Mouse (Mus musculus): ENCODE data around the gene Zdhhc21. TPM values are rescaled to one million over a fixed set of nuclear protein-coding genes. Genes with fewer than 3 reads are reported as not detected.
A peak's percentile ranks its signal among the peaks of the same experiment; 100 is the strongest.

The Zdhhc21 gene
- polyA plus RNA-seq (2015; fragmentation: Nextera tagmentation; extraction: Ambion mirVana), result 13.5 and 13.8 TPM in 2 replicates

DNA sequence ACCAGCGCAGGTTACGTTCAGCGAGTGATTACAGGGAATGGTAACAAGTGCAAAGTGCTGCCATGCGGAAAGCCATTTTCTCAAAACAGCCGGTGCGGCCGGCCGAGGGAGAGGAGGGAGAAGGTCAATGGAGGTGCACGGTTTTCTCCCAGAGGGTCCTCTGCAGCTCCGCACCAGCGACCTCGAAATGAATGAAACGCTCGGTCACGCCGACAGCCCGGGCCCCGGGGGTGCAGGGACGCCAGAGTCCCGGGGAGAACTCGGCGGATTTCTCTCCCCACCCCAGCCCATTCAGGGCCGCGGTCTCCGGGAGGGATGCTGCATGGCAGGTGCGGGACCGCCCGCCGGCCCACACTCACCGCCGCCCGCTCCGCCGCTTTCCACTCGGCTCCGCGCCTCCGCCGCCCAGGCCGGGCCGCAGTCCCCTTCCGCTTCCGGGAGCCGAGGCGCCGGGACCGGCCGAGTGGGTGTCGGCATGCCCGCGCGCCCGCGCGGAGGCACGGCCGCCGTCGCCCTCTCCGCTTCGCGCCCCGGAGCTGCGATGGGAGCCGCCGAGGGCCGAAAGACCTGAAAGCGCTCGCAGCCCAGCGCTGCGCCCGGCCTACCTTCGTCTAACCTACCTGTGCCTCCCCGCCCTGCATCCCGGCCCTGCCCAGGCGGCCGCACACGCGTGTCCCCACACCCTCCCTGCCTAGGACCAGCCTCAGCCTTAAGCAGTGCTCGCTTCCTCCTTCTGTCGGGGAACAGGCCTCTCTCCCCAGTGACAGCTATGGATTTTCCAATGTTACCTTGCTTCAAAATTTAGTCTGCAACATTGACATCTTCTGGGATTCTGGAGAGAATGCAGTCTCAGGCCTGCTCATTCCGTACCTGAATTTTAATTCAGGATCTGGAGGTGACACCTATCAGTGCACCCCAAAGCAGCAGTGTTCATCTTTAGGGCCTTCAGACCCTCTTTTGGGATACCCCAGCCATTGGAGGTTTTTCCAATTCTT lies at the start of gene Zdhhc21:
Zdhhc21 (minus strand) TSS at position 828 of the 995 bp plus-strand sequence.
- ATAC-seq (ENCODE audit: low FRiP score, low read depth), result peak; percentile 85
- Histone ChIP-seq H3K4me3 (peak within 1 kb of the TSS; percentile 82), H3K36me3 (no peaks in the 10 kb centered on the region), H3K9me3 (no peaks in the 10 kb centered on the region), H3K9ac (peak within 1 kb of the TSS; percentile 90), H3K4me2 (replicated peaks) (peak within 1 kb of the TSS; percentile 76), H3K4me1 (peaks cover 17% of the 10 kb centered on the region), H3K27ac (peak within 1 kb of the TSS; percentile 76), H3K27me3 (no peaks in the 10 kb centered on the region)
- under 1% methylated on average over 65 of the region's 82 CpGs for WGBS

DNA sequence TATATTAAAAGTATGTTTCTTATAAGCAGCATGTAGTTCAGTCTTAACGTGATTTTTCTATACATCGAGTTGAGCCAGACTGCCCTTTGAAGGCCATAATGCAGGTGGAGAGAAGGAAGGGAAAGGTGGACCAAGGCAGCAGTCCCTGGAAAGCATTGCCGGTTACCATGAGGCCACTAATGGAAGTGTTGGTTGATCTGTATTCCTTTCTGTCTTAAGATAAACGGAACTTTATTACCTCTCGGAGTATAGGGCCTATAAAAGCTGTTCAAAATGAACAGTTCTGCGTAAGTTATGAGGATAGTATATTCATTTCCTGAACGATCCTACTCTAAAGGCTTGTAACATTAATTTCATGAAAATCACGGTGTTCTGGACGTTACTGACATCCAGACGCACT lies 35.5 kb upstream of the Zdhhc21 start:
- ATAC-seq (ENCODE audit: low FRiP score, low read depth), result no peak
- no peaks in the 10 kb centered on the region for H3K27me3 ChIP-seq
- H3K9ac ChIP-seq, result no peak overlapping the region
- H3K4me3 ChIP-seq, result no peak overlapping the region
- 47% methylated on average over 10 of the region's 10 CpGs for WGBS
- 0 out of 2 replicates have a peak overlapping the region, but pooled peaks have one; percentile 15 for H3K27ac ChIP-seq
- H3K4me1 ChIP-seq, result peaks cover 36% of the 10 kb centered on the region
- H3K9me3 ChIP-seq, result no peaks in the 10 kb centered on the region
- H3K36me3 ChIP-seq, result no peaks in the 10 kb centered on the region
- H3K4me2 ChIP-seq (replicated peaks), result no peak overlapping the region

DNA sequence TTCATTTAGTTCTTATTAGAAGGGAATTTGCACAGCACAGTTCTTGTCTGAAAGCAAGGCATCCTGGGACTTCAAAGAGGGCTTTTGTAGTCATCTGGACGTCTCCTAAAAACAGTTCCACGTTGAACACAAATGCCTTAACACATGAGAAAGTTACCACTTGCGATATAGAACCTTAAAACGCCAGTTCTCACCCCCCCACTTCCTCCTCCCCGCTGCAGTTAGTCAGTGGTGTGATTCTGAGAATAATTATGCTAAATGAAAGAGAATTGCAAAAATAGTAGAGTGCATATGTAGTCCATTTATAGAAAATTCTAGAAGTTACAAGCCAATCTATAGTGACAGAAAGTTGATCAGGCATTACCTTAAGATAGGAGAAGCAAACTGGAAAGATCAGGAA lies 32.5 kb upstream of the Zdhhc21 start:
- H3K9me3 ChIP-seq, result no peaks in the 10 kb centered on the region
- H3K4me3 ChIP-seq, result no peak overlapping the region
- WGBS, result 29% methylated on average over 5 of the region's 5 CpGs
- no peak for ATAC-seq (ENCODE audit: low FRiP score, low read depth)
- no peaks in the 10 kb centered on the region for H3K36me3 ChIP-seq
- H3K27ac ChIP-seq, result peak overlapping the region; percentile 94
- no peak overlapping the region for H3K9ac ChIP-seq
- H3K4me1 ChIP-seq, result peaks cover 44% of the 10 kb centered on the region
- no peaks in the 10 kb centered on the region for H3K27me3 ChIP-seq
- H3K4me2 ChIP-seq (replicated peaks), result 0 out of 2 replicates have a peak overlapping the region, but pooled peaks have one; percentile 12

DNA sequence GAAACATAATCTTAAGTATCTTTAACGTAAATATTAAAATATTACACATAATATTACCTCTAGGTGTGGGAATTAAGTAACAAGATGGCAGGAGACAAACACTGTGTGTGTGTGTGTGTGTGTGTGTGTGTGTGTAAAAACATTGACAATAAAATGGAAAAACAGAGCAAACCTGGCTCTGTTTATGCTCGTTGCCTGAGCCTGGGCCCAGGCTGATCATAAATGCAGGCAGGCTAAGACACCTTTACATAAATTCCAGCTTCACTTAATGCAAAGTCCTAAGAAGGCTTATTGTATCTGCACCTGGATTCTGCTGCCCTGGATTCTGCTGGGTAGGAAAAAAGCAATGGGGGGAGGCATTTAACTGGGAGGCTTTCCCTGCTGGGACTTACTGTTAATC lies 31.8 kb upstream of the Zdhhc21 start:
- H3K27ac ChIP-seq, result peak overlapping the region; percentile 94
- 0 out of 2 replicates have a peak overlapping the region, but pooled peaks have one; percentile 12 for H3K4me2 ChIP-seq (replicated peaks)

DNA sequence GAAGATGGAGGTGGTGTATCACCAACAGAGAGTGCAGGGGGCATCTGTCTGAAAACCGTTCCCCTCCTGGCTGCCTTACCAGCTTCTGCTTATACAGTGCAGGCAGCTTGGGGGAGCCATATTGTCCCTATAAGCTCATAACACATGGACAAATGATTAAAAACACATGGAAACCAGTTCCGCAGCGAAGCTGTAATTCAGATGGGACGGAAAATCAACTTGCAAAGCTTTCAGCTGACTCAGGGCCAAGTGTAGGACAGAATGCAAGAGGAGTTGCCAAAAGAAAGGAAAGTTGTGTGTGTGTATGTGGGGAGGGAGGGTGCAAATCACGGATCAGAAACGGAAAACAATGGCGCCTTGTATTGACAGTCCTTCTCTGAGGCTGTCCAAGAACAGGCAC lies 31.3 kb upstream of the Zdhhc21 start:
- no peaks in the 10 kb centered on the region for H3K27me3 ChIP-seq
- H3K9me3 ChIP-seq, result no peaks in the 10 kb centered on the region
- peak; percentile 90 for ATAC-seq (ENCODE audit: low FRiP score, low read depth)
- H3K4me1 ChIP-seq, result peaks cover 44% of the 10 kb centered on the region
- H3K4me2 ChIP-seq (replicated peaks), result peak overlapping the region; percentile 44
- 12% methylated on average over 7 of the region's 7 CpGs for WGBS
- no peak overlapping the region for H3K4me3 ChIP-seq
- no peak overlapping the region for H3K9ac ChIP-seq
- no peaks in the 10 kb centered on the region for H3K36me3 ChIP-seq
- H3K27ac ChIP-seq, result peak overlapping the region; percentile 94

More for the DNA sequence above, 31.8 kb upstream of the Zdhhc21 start:
- H3K9ac ChIP-seq, result no peak overlapping the region
- ATAC-seq (ENCODE audit: low FRiP score, low read depth), result peak; percentile 64
- H3K27me3 ChIP-seq, result no peaks in the 10 kb centered on the region
- no peaks in the 10 kb centered on the region for H3K9me3 ChIP-seq
- 31% methylated on average over 2 of the region's 2 CpGs for WGBS
- H3K4me3 ChIP-seq, result no peak overlapping the region
- H3K36me3 ChIP-seq, result no peaks in the 10 kb centered on the region
- H3K4me1 ChIP-seq, result peaks cover 44% of the 10 kb centered on the region

DNA sequence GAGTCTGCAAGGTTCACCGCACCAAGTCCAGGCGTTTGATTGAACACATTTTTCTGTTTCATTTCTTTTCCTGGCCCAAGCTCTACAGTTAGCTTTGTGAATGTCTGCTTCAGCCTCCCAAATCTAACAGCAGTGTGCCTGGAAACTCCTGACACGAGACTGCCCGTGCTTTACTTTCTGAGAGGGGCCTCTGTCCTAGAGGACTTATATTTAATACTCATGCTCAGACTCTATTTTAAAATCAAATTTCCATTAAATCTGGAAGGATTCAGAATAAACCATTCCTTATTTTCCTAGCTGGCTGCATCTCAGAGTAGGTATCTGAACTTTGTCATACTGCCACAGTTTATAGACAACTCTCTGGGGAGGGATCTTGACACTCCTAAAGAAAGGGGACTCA lies 30.8 kb upstream of the Zdhhc21 start:
- H3K27me3 ChIP-seq, result no peaks in the 10 kb centered on the region
- H3K27ac ChIP-seq, result peak overlapping the region; percentile 94
- no peaks in the 10 kb centered on the region for H3K36me3 ChIP-seq
- WGBS, result 29% methylated on average over 4 of the region's 4 CpGs
- peaks cover 49% of the 10 kb centered on the region for H3K4me1 ChIP-seq
- no peaks in the 10 kb centered on the region for H3K9me3 ChIP-seq
- ATAC-seq (ENCODE audit: low FRiP score, low read depth), result peak; percentile 68
- peak overlapping the region; percentile 44 for H3K4me2 ChIP-seq (replicated peaks)
- H3K4me3 ChIP-seq, result no peak overlapping the region
- H3K9ac ChIP-seq, result no peak overlapping the region

DNA sequence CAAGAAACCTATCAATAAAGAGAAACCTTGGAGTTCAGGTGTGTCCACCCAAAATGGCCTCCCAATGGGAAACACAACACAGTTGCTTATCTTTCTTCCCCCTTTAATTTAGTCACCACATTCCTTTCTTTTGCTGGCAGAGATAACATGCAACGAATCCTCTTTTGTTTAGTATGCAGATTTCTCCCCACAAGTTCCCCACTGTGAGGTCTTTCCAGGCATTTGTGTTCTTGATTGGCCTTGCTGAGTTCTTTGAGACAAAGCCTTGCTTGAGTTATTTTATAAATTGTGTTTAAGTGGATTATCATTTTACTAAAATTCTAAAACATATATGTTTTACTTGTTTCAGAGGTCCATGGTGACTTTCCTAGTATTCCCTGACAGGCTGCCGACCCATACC lies 26.4 kb upstream of the Zdhhc21 start:
- WGBS, result 71% methylated on average over 2 of the region's 2 CpGs

DNA sequence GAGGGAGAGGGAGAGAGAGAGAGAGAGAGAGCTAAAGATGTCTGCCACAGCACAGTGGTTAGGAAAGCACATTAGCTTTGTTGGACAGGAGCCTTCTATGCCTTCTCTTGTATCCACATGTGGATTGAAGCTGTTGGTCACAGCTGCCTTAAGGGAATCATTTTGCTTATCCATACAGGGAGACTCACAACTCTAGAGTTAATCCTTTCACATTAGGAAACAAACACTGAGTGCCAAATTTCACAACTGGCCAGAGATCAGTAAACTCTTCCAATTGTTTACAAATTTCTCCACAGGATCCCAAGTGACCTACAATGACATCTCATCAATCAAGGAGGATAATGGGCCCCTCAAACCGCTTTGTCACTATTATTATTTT lies 25.8 kb upstream of the Zdhhc21 start:
- Histone ChIP-seq H3K27ac (no peak overlapping the region), H3K4me1 (peaks cover 44% of the 10 kb centered on the region), H3K9me3 (no peaks in the 10 kb centered on the region), H3K27me3 (no peaks in the 10 kb centered on the region), H3K4me3 (no peak overlapping the region), H3K36me3 (no peaks in the 10 kb centered on the region), H3K4me2 (replicated peaks) (no peak overlapping the region), H3K9ac (no peak overlapping the region)
- 44% methylated on average over 1 of the region's 1 CpGs for WGBS
- ATAC-seq (ENCODE audit: low FRiP score, low read depth), result no peak

More for the DNA sequence above, 26.4 kb upstream of the Zdhhc21 start:
- Histone ChIP-seq H3K4me2 (replicated peaks) (no peak overlapping the region), H3K4me3 (no peak overlapping the region), H3K4me1 (peaks cover 43% of the 10 kb centered on the region), H3K9ac (no peak overlapping the region), H3K9me3 (no peaks in the 10 kb centered on the region), H3K36me3 (no peaks in the 10 kb centered on the region), H3K27ac (no peak overlapping the region), H3K27me3 (no peaks in the 10 kb centered on the region)
- ATAC-seq (ENCODE audit: low FRiP score, low read depth), result no peak

DNA sequence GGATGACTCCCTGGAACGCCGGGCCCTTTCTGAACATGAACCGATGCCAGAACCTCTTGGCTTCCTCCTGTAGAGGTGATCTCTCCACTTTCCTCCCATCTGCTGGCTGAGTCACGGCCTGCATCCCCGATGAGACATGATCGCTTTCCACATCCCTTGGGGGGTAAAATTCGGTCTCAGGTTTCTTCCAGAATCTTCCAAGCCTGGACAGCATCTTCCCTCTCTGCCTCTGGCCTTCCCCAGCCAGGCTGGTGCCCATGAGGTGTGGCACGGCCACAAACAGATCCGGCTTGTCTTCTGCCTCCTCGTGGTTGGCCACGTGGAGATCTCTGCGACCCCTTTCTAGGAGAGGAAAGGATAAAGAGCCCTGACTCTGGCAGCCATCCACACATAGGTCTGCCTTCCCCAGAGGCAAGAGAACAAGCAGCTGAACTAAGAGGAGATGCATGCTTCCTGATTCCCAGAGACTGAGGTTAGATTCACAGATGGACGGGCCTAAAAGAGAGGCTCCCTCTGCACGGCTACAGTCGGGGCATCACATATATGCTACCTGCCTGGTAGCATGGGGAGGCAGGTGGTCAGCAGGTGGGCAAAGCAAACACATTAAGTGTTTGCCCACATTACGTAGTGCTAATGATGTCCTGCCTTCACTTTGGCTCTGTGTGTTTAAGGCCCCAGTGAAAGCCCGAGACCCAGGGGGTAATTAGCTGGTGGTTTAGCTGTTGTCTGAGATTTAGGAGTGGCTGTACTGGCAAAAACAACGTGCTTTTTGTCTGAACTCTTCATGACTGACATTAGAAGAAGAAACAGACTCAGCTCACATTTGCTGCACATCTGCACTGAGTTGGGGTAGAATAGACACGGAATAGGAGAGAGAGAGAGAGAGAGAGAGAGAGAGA lies 25.1 kb upstream of the Zdhhc21 start, which contains the start of gene Cer1:
Cer1 (minus strand) TSS at position 513 of the 899 bp plus-strand sequence.
- Histone ChIP-seq H3K36me3 (no peaks in the 10 kb centered on the region), H3K9ac (no peak within 1 kb of the TSS), H3K4me3 (no peak within 1 kb of the TSS), H3K9me3 (no peaks in the 10 kb centered on the region), H3K27me3 (no peaks in the 10 kb centered on the region), H3K27ac (peak within 1 kb of the TSS; percentile 33; the same call in 1 of the 2 replicates), H3K4me2 (replicated peaks) (no peak within 1 kb of the TSS), H3K4me1 (peaks cover 44% of the 10 kb centered on the region)
- whole genome bisulfite sequencing, result 55% methylated on average over 18 of the region's 19 CpGs
- no peak for ATAC-seq (ENCODE audit: low FRiP score, low read depth)

DNA sequence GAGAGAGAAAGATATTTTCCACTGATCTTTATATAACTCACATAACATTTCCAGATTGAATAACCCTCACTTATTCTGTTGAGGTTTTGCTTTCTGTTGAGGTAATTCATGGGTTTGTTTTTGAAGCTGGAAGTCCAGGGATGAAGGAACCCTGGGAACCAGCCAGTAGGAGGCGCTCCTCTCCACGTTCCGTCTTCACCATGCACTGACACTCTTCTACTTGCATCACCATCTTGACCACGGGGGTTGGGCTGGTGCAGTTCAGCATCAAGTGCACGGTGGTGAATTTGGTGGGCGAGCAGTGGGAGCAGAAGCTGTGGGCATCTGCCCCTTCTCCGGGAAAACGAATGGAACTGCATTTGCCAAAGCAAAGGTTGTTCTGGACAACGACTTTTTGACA lies 22.7 kb upstream of the Zdhhc21 start:
- Histone ChIP-seq H3K27ac (no peak overlapping the region), H3K36me3 (no peaks in the 10 kb centered on the region), H3K9me3 (no peaks in the 10 kb centered on the region), H3K4me2 (replicated peaks) (no peak overlapping the region), H3K27me3 (no peaks in the 10 kb centered on the region), H3K4me3 (no peak overlapping the region), H3K9ac (no peak overlapping the region), H3K4me1 (peaks cover 36% of the 10 kb centered on the region)
- no peak for ATAC-seq (ENCODE audit: low FRiP score, low read depth)
- 82% methylated on average over 9 of the region's 9 CpGs for WGBS

DNA sequence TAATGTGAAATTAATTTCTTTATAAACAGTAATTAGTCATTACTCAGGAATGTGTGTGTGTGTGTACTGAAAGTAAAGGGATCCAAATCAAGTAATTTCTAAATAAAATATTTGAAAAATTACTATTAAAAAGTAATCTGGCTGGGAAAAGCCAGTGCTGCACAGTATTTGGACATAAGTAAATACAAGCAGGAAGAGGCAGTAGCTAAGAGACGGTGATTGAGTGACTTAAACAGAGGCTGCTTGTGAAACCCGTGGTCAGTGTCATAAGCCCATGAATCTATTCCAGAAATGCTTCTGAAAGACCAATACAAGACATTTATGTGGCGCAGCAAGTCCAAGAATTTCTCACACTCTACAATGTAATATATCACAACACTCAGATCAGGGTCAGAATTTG lies 21.6 kb upstream of the Zdhhc21 start:
- Histone ChIP-seq H3K4me1 (peaks cover 36% of the 10 kb centered on the region), H3K9ac (no peak overlapping the region), H3K4me3 (no peak overlapping the region), H3K36me3 (no peaks in the 10 kb centered on the region), H3K27me3 (no peaks in the 10 kb centered on the region), H3K27ac (no peak overlapping the region), H3K9me3 (no peaks in the 10 kb centered on the region), H3K4me2 (replicated peaks) (no peak overlapping the region)
- WGBS, result 76% methylated on average over 3 of the region's 3 CpGs
- ATAC-seq (ENCODE audit: low FRiP score, low read depth), result no peak

Measured in limb, embryonic 13.5 days (tissue).